Mouse (Mus musculus): ENCODE data around the gene Cdip1. TPM values are rescaled to one million over a fixed set of nuclear protein-coding genes. Genes with fewer than 3 reads are reported as not detected.
"Not testable (repeated sequence)": the region's sequence is repeated elsewhere in the genome, so short reads cannot be mapped to it uniquely, and the experiment has no call there.

The Cdip1 gene
- polyA plus RNA-seq (2015; fragmentation: Nextera tagmentation; extraction: Ambion mirVana): 114 and 122 TPM in 2 replicates

GRCm38 (mm10) chr16:4789810-4790559 lies at the start of gene Cdip1:
Gene Cdip1 (minus strand): TSS chr16:4790292.
- H3K9ac ChIP-seq: peak within 1 kb of the TSS; percentile 87
- ATAC-seq (replicated peaks; ENCODE audit: insufficient number of reproducible peaks, insufficient read depth, low FRiP score, low read depth): peak; percentile 98
- WGBS: under 1% methylated on average over 51 of the region's 51 CpGs
- no peaks in the 10 kb centered on the region for H3K9me3 ChIP-seq (replicated peaks)
- H3K36me3 ChIP-seq: no peaks in the 10 kb centered on the region
- peak within 1 kb of the TSS; percentile 81 for H3K4me3 ChIP-seq
- peaks cover 35% of the 10 kb centered on the region for H3K4me1 ChIP-seq (replicated peaks)
- H3K4me2 ChIP-seq: peak within 1 kb of the TSS; percentile 88
- no peaks in the 10 kb centered on the region for H3K27me3 ChIP-seq
- H3K27ac ChIP-seq: peak within 1 kb of the TSS; percentile 97

GRCm38 (mm10) chr16:4839552-4839951 lies 49.5 kb upstream of the Cdip1 start:
- H3K4me1 ChIP-seq (replicated peaks): no peaks in the 10 kb centered on the region
- H3K36me3 ChIP-seq: no peaks in the 10 kb centered on the region
- H3K9ac ChIP-seq: no peak overlapping the region
- H3K9me3 ChIP-seq (replicated peaks): no peaks in the 10 kb centered on the region
- H3K27ac ChIP-seq: no peak overlapping the region
- no peak for ATAC-seq (replicated peaks; ENCODE audit: insufficient number of reproducible peaks, insufficient read depth, low FRiP score, low read depth)
- H3K27me3 ChIP-seq: 0 out of 2 replicates have a peak, but pooled peaks cover 5% of the 10 kb centered on the region
- H3K4me2 ChIP-seq: no peak overlapping the region
- H3K4me3 ChIP-seq: no peak overlapping the region
- WGBS: 75% methylated on average over 3 of the region's 3 CpGs

GRCm38 (mm10) chr16:4837631-4838030 lies 47.5 kb upstream of the Cdip1 start:
- Histone ChIP-seq H3K4me1 (replicated peaks) (no peaks in the 10 kb centered on the region), H3K27ac (no peak overlapping the region), H3K9ac (no peak overlapping the region), H3K4me2 (no peak overlapping the region), H3K27me3 (0 out of 2 replicates have a peak, but pooled peaks cover 5% of the 10 kb centered on the region), H3K9me3 (replicated peaks) (no peaks in the 10 kb centered on the region), H3K4me3 (no peak overlapping the region), H3K36me3 (no peaks in the 10 kb centered on the region)
- WGBS: 77% methylated on average over 3 of the region's 3 CpGs
- ATAC-seq (replicated peaks; ENCODE audit: insufficient number of reproducible peaks, insufficient read depth, low FRiP score, low read depth): no peak

- no peak within 1 kb of the TSS for H3K4me2 ChIP-seq
- H3K4me1 ChIP-seq (replicated peaks): no peaks in the 10 kb centered on the region
- no peak within 1 kb of the TSS for H3K9ac ChIP-seq
- no peak within 1 kb of the TSS for H3K4me3 ChIP-seq
- no peak within 1 kb of the TSS for H3K27ac ChIP-seq
- H3K36me3 ChIP-seq: no peaks in the 10 kb centered on the region
- no peaks in the 10 kb centered on the region for H3K9me3 ChIP-seq (replicated peaks)
- WGBS: 72% methylated on average over 3 of the region's 3 CpGs
- 0 out of 2 replicates have a peak, but pooled peaks cover 5% of the 10 kb centered on the region for H3K27me3 ChIP-seq
- ATAC-seq (replicated peaks; ENCODE audit: insufficient number of reproducible peaks, insufficient read depth, low FRiP score, low read depth): no peak
These were observed 45.1 kb upstream of the Cdip1 start, which contains the start of gene 4930562C15Rik for GRCm38 (mm10) chr16:4835191-4835590. Gene 4930562C15Rik (plus strand): TSS chr16:4835416.

GRCm38 (mm10) chr16:4833858-4834257 lies 43.8 kb upstream of the Cdip1 start:
- H3K4me2 ChIP-seq: no peak overlapping the region
- 0 out of 2 replicates have a peak, but pooled peaks cover 5% of the 10 kb centered on the region for H3K27me3 ChIP-seq
- no peaks in the 10 kb centered on the region for H3K36me3 ChIP-seq
- H3K27ac ChIP-seq: no peak overlapping the region
- no peaks in the 10 kb centered on the region for H3K4me1 ChIP-seq (replicated peaks)
- H3K9me3 ChIP-seq (replicated peaks): no peaks in the 10 kb centered on the region
- H3K9ac ChIP-seq: no peak overlapping the region
- WGBS: 65% methylated on average over 2 of the region's 2 CpGs
- no peak overlapping the region for H3K4me3 ChIP-seq
- no peak for ATAC-seq (replicated peaks; ENCODE audit: insufficient number of reproducible peaks, insufficient read depth, low FRiP score, low read depth)

- no peak overlapping the region for H3K9ac ChIP-seq
- ATAC-seq (replicated peaks; ENCODE audit: insufficient number of reproducible peaks, insufficient read depth, low FRiP score, low read depth): no peak
- no peaks in the 10 kb centered on the region for H3K36me3 ChIP-seq
- 56% methylated on average over 15 of the region's 15 CpGs for WGBS
- H3K4me2 ChIP-seq: no peak overlapping the region
- H3K4me1 ChIP-seq (replicated peaks): no peaks in the 10 kb centered on the region
- H3K4me3 ChIP-seq: no peak overlapping the region
- 0 out of 2 replicates have a peak, but pooled peaks cover 5% of the 10 kb centered on the region for H3K27me3 ChIP-seq
- no peaks in the 10 kb centered on the region for H3K9me3 ChIP-seq (replicated peaks)
- no peak overlapping the region for H3K27ac ChIP-seq
These were observed 41.7 kb upstream of the Cdip1 start for GRCm38 (mm10) chr16:4831650-4832419.

- H3K4me3 ChIP-seq: no peak overlapping the region
- no peaks in the 10 kb centered on the region for H3K9me3 ChIP-seq (replicated peaks)
- H3K9ac ChIP-seq: no peak overlapping the region
- H3K4me1 ChIP-seq (replicated peaks): no peaks in the 10 kb centered on the region
- no peak overlapping the region for H3K4me2 ChIP-seq
- 73% methylated on average over 6 of the region's 6 CpGs for WGBS
- ATAC-seq (replicated peaks; ENCODE audit: insufficient number of reproducible peaks, insufficient read depth, low FRiP score, low read depth): no peak
- H3K36me3 ChIP-seq: no peaks in the 10 kb centered on the region
- H3K27me3 ChIP-seq: no peaks in the 10 kb centered on the region
- no peak overlapping the region for H3K27ac ChIP-seq
These were observed 39.3 kb upstream of the Cdip1 start for GRCm38 (mm10) chr16:4829271-4829900.

- Histone ChIP-seq H3K9ac (no peak overlapping the region), H3K27ac (no peak overlapping the region), H3K4me2 (no peak overlapping the region), H3K4me3 (no peak overlapping the region), H3K9me3 (replicated peaks) (no peaks in the 10 kb centered on the region), H3K27me3 (no peaks in the 10 kb centered on the region), H3K4me1 (replicated peaks) (no peaks in the 10 kb centered on the region), H3K36me3 (no peaks in the 10 kb centered on the region)
- ATAC-seq (replicated peaks; ENCODE audit: insufficient number of reproducible peaks, insufficient read depth, low FRiP score, low read depth): no peak
- 84% methylated on average over 5 of the region's 5 CpGs for WGBS
These were observed 37.5 kb upstream of the Cdip1 start for GRCm38 (mm10) chr16:4827639-4828038.

- H3K4me3 ChIP-seq; H3K27me3 ChIP-seq; H3K36me3 ChIP-seq; ATAC-seq (replicated peaks; ENCODE audit: insufficient number of reproducible peaks, insufficient read depth, low FRiP score, low read depth); H3K4me2 ChIP-seq; H3K9me3 ChIP-seq (replicated peaks); H3K27ac ChIP-seq; H3K4me1 ChIP-seq (replicated peaks); H3K9ac ChIP-seq: not testable (repeated sequence)
- WGBS: 74% methylated on average over 5 of the region's 5 CpGs
These were observed 34.4 kb upstream of the Cdip1 start for GRCm38 (mm10) chr16:4824466-4824865.

- Histone ChIP-seq H3K9me3 (replicated peaks) (0 out of 2 replicates have a peak, but pooled peaks cover 5% of the 10 kb centered on the region), H3K36me3 (no peaks in the 10 kb centered on the region), H3K27ac (no peak overlapping the region), H3K9ac (no peak overlapping the region), H3K4me3 (no peak overlapping the region), H3K4me1 (replicated peaks) (no peaks in the 10 kb centered on the region), H3K4me2 (no peak overlapping the region), H3K27me3 (no peaks in the 10 kb centered on the region)
- ATAC-seq (replicated peaks; ENCODE audit: insufficient number of reproducible peaks, insufficient read depth, low FRiP score, low read depth): no peak
- WGBS: 76% methylated on average over 3 of the region's 3 CpGs
These were observed 28.3 kb upstream of the Cdip1 start for GRCm38 (mm10) chr16:4818349-4818748.

GRCm38 (mm10) chr16:4796631-4797030 lies 6.5 kb upstream of the Cdip1 start:
- 67% methylated on average over 4 of the region's 4 CpGs for WGBS

More at GRCm38 (mm10) chr16:4796631-4797030, 6.5 kb upstream of the Cdip1 start:
- Histone ChIP-seq H3K4me1 (replicated peaks) (no peaks in the 10 kb centered on the region), H3K4me3 (no peak overlapping the region), H3K9me3 (replicated peaks) (no peaks in the 10 kb centered on the region), H3K27me3 (no peaks in the 10 kb centered on the region), H3K4me2 (no peak overlapping the region), H3K36me3 (no peaks in the 10 kb centered on the region), H3K27ac (no peak overlapping the region), H3K9ac (no peak overlapping the region)
- no peak for ATAC-seq (replicated peaks; ENCODE audit: insufficient number of reproducible peaks, insufficient read depth, low FRiP score, low read depth)
